Mouse (Mus musculus) forebrain, embryonic 10.5 days (tissue): ENCODE measurements around the gene Llph. TPM values are rescaled to one million over a fixed set of nuclear protein-coding genes. Genes with fewer than 3 reads are reported as not detected.

Experiments used
- DNase-seq: peaks from one replicate; pipeline ENCODE4 v3.0.0-alpha.2; 2017; ENCODE audit warnings: low spot score; ENCODE audit errors: extremely low spot score
- H3K27ac ChIP-seq: fragments of 300-500 bp; sonication (generic); 2 replicates; pipeline ENCODE4 v1.5.1; 2016; ENCODE audit warnings: mild to moderate bottlenecking
- H3K27me3 ChIP-seq: fragments of 300-500 bp; sonication (generic); 2 replicates; pipeline ENCODE4 v1.6.1; 2016; ENCODE audit warnings: mild to moderate bottlenecking; ENCODE audit not compliant: poor library complexity, severe bottlenecking
- H3K36me3 ChIP-seq: fragments of 300-500 bp; sonication (generic); replicated peaks from 2 replicates; pipeline ENCODE4 v1.6.1; 2016; ENCODE audit warnings: mild to moderate bottlenecking, moderate library complexity
- H3K4me1 ChIP-seq: fragments of 300-500 bp; sonication (generic); 2 replicates; pipeline ENCODE4 v1.6.1; 2016
- H3K4me3 ChIP-seq: fragments of 300-500 bp; sonication (generic); 2 replicates; pipeline ENCODE4 v1.5.1; 2016; ENCODE audit warnings: mild to moderate bottlenecking, moderate library complexity
- H3K9me3 ChIP-seq: fragments of 300-500 bp; sonication (generic); 2 replicates; pipeline ENCODE4 v1.6.1; 2016; ENCODE audit warnings: mild to moderate bottlenecking, moderate library complexity
- WGBS: fragments of 180-500 bp; shearing (Covaris S2); methylation state at CpG from one replicate; pipeline ENCODE4 v1.1.7; 2016; 5-methylcytosine and 5-hydroxymethylcytosine counted together
- polyA plus RNA-seq: library from polyadenylated mRNA; unstranded; fragments of >200 nt; fragmentation: Nextera tagmentation; extraction: Ambion mirVana; gene quantifications from 2 replicates; pipeline ENCODE4 v1.2.1, GENCODE M21; 2016

Gene Llph
- 67.2 and 68.3 TPM in 2 replicates for polyA plus RNA-seq

DNA sequence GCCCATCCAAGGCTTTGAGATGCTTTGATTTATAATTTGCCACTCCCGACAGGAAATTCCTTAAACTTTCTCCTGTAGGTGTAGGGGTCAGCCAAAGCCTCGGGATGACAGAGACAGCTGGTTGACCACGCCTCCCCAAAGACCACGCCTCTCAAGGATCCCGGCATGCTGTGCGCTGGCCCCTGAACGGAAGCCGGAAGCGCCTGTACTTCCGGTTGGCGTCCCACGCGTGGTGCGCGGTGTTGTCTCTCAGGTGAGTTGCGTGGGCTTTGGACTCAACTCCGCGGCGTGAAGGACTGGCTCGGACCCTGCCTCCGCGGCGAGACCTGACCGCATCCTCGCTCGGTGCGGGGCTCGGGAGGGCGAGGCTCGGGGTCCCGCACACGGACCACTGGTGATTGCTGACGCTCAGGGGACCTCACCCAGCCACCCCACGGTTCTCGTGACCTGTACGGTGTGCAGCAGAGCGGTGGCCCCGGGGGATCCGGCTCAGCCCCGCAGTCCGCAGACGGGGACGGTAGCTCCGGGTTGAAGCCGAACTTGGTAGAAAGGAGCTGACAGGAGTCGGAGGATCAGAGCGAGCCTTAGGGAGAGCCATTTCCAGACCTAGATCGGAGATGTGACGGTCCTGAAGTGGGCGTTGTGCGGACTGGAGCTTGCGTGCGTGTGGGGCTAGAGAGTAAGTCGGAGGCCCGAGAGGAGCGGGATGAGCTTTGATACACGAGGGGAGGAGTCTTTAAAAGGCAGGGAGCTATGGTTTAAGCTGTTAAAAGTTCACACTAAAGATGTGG, at the start of gene Llph:
Gene Llph (plus strand): TSS at position 200 of the 791 bp plus-strand sequence.
- H3K9me3 ChIP-seq: no peaks in the 10 kb centered on the region
- H3K36me3 ChIP-seq: peaks cover 50% of the 10 kb centered on the region
- peaks cover 19% of the 10 kb centered on the region for H3K4me1 ChIP-seq
- H3K27ac ChIP-seq: peak within 1 kb of the TSS; percentile 87
- no peaks in the 10 kb centered on the region for H3K27me3 ChIP-seq
- H3K4me3 ChIP-seq: peak within 1 kb of the TSS; percentile 92
- DNase-seq: peak; percentile 85
- under 1% methylated on average over 57 of the region's 57 CpGs for WGBS

GRCm38 (mm10) chr10:120182887-120183286, 44.0 kb upstream of the Llph start:
- Histone ChIP-seq H3K27me3 (no peaks in the 10 kb centered on the region), H3K36me3 (no peaks in the 10 kb centered on the region), H3K4me3 (no peak overlapping the region), H3K4me1 (no peaks in the 10 kb centered on the region), H3K27ac (no peak overlapping the region), H3K9me3 (no peaks in the 10 kb centered on the region)
- no peak for DNase-seq
- 81% methylated on average over 1 of the region's 1 CpGs for WGBS

DNA sequence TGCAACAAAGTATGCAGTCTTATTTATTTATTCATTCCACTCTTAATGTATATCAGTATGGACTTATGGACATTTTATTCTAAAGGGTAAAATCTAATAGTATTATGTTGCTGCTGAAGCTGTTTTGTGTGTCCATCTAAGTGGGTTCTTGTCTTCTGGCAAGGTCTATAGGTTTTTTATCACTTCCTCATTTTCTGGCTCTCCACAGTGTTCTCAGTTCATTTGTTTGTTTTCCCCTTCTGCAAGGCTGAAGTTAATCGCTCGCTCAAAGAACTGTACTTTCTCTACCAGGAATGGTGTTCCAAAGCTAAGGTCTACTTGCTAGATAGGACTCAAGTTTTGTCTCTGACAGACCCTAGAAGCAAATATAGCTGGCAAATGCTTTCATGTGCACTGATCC, 43.5 kb upstream of the Llph start:
- no peaks in the 10 kb centered on the region for H3K36me3 ChIP-seq
- no peaks in the 10 kb centered on the region for H3K9me3 ChIP-seq
- H3K4me1 ChIP-seq: no peaks in the 10 kb centered on the region
- no peak for DNase-seq
- 96% methylated on average over 2 of the region's 2 CpGs for WGBS
- no peak overlapping the region for H3K4me3 ChIP-seq
- H3K27ac ChIP-seq: no peak overlapping the region
- no peaks in the 10 kb centered on the region for H3K27me3 ChIP-seq

- DNase-seq: no peak
- no peaks in the 10 kb centered on the region for H3K36me3 ChIP-seq
- WGBS: 77% methylated on average over 2 of the region's 2 CpGs
- no peaks in the 10 kb centered on the region for H3K9me3 ChIP-seq
- H3K4me3 ChIP-seq: no peak overlapping the region
- H3K27me3 ChIP-seq: no peaks in the 10 kb centered on the region
- H3K4me1 ChIP-seq: no peaks in the 10 kb centered on the region
- H3K27ac ChIP-seq: no peak overlapping the region
Observed at GRCm38 (mm10) chr10:120188513-120188912, 38.4 kb upstream of the Llph start.

DNA sequence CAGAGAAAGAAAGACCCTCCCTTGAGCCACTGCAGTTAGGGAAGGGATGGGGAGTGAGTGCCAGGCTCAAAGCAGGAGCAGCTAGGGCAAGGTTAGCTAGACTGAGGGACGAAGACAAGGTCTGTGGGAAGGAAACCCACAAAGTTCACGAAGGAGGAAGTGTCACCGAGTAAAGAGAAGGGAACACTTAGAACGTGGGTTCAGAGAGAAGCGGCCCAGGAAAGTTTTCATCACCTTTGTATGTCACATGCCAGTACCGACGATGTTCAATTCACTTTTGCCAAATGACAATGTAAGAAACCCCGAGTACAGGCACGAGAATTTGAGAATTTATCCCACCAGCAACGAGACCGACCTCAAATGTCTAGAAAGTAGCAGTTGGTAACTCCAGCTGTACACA, 37.6 kb upstream of the Llph start:
- DNase-seq: no peak
- H3K27me3 ChIP-seq: no peaks in the 10 kb centered on the region
- no peaks in the 10 kb centered on the region for H3K9me3 ChIP-seq
- no peaks in the 10 kb centered on the region for H3K36me3 ChIP-seq
- no peak overlapping the region for H3K27ac ChIP-seq
- 73% methylated on average over 11 of the region's 11 CpGs for WGBS
- no peak overlapping the region for H3K4me3 ChIP-seq
- no peaks in the 10 kb centered on the region for H3K4me1 ChIP-seq

GRCm38 (mm10) chr10:120189782-120190181, 37.1 kb upstream of the Llph start:
- 35% methylated on average over 6 of the region's 6 CpGs for WGBS
- DNase-seq: no peak
- Histone ChIP-seq H3K27me3 (no peaks in the 10 kb centered on the region), H3K9me3 (no peaks in the 10 kb centered on the region), H3K27ac (no peak overlapping the region), H3K4me1 (no peaks in the 10 kb centered on the region), H3K36me3 (no peaks in the 10 kb centered on the region), H3K4me3 (no peak overlapping the region)

GRCm38 (mm10) chr10:120191165-120191564, 35.7 kb upstream of the Llph start:
- H3K4me3 ChIP-seq: no peak overlapping the region
- no peaks in the 10 kb centered on the region for H3K27me3 ChIP-seq
- no peaks in the 10 kb centered on the region for H3K4me1 ChIP-seq
- H3K9me3 ChIP-seq: no peaks in the 10 kb centered on the region
- WGBS: 90% methylated on average over 6 of the region's 6 CpGs
- no peaks in the 10 kb centered on the region for H3K36me3 ChIP-seq
- no peak for DNase-seq
- H3K27ac ChIP-seq: no peak overlapping the region

- no peak overlapping the region for H3K4me3 ChIP-seq
- H3K4me1 ChIP-seq: no peaks in the 10 kb centered on the region
- H3K9me3 ChIP-seq: no peaks in the 10 kb centered on the region
- WGBS: 91% methylated on average over 4 of the region's 4 CpGs
- DNase-seq: no peak
- H3K27ac ChIP-seq: no peak overlapping the region
- no peaks in the 10 kb centered on the region for H3K36me3 ChIP-seq
- no peaks in the 10 kb centered on the region; the same call in 1 of the 2 replicates for H3K27me3 ChIP-seq
Observed at GRCm38 (mm10) chr10:120192278-120192677, 34.6 kb upstream of the Llph start.

DNA sequence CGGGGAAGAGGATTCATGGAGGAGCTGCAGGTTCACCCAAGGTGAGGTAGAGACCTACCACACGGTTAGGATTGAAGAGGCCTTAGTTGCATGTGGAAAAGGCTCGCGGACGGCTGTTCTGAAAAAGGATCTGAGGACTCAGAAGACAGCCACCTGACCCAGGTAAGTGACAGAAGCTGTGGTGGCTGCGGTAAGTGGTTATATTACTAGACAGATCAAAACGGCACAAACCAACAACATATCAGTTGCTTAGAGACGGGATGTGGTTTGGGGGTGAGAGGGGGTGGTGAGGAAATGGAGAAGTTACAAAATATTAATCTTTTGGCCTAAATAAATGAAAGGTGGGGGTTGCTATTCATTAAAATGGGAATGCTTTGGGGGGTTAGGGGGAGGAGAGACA, 33.6 kb upstream of the Llph start:
- WGBS: 94% methylated on average over 8 of the region's 8 CpGs
- Histone ChIP-seq H3K27ac (no peak overlapping the region), H3K9me3 (no peaks in the 10 kb centered on the region), H3K36me3 (no peaks in the 10 kb centered on the region), H3K4me3 (no peak overlapping the region), H3K27me3 (peaks cover 2% of the 10 kb centered on the region; the same call in 1 of the 2 replicates), H3K4me1 (no peaks in the 10 kb centered on the region)
- DNase-seq: no peak

- WGBS: 86% methylated on average over 14 of the region's 14 CpGs
- H3K27ac ChIP-seq: no peak overlapping the region
- DNase-seq: no peak
- H3K4me1 ChIP-seq: peaks cover 12% of the 10 kb centered on the region
- H3K36me3 ChIP-seq: no peaks in the 10 kb centered on the region
- H3K4me3 ChIP-seq: no peak overlapping the region
- peaks cover 42% of the 10 kb centered on the region for H3K27me3 ChIP-seq
- no peaks in the 10 kb centered on the region for H3K9me3 ChIP-seq
Observed at GRCm38 (mm10) chr10:120197061-120197835, 29.6 kb upstream of the Llph start.

- Histone ChIP-seq H3K36me3 (no peaks in the 10 kb centered on the region), H3K4me1 (peaks cover 12% of the 10 kb centered on the region), H3K4me3 (peak within 1 kb of the TSS; percentile 56), H3K27me3 (peaks cover 51% of the 10 kb centered on the region), H3K9me3 (no peaks in the 10 kb centered on the region), H3K27ac (peak within 1 kb of the TSS; percentile 54)
- 2% methylated on average over 65 of the region's 65 CpGs for WGBS
- peak; percentile 47 for DNase-seq
Observed at GRCm38 (mm10) chr10:120201131-120201921, 25.5 kb upstream of the Llph start, which contains the start of gene Tmbim4. Tmbim4 (plus strand) TSS chr10:120201590.

DNA sequence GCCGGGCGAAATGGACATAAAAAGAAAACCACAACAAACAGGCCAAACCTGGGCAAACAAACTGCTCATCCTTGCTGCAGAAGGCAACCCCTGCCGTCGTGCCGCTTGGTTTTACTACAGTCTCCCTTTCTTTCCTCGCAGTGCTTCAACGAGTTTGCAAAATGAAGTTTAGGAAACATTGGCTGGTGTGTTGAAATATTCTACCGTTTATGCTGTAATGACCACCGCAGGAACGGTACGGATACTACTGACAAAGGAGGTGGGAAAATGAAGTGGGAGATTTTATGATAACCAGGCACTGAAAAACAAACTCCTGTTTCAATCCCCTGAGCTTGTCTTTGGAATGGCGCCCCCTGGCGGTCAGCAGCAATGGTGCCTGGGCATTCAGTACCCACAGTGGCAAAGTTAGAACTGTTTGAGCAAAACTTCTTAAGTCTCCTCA, 24.9 kb upstream of the Llph start, which contains the start of gene Irak3:
Gene Irak3 (minus strand): TSS at position 170 of the 442 bp plus-strand sequence.
- peaks cover 51% of the 10 kb centered on the region for H3K27me3 ChIP-seq
- H3K27ac ChIP-seq: peak within 1 kb of the TSS; percentile 54
- no peaks in the 10 kb centered on the region for H3K9me3 ChIP-seq
- peak; percentile 83 for DNase-seq
- WGBS: under 1% methylated on average over 13 of the region's 13 CpGs
- no peaks in the 10 kb centered on the region for H3K36me3 ChIP-seq
- peaks cover 12% of the 10 kb centered on the region for H3K4me1 ChIP-seq
- H3K4me3 ChIP-seq: peak within 1 kb of the TSS; percentile 56
